Mouse (Mus musculus): ENCODE data around the gene Gnptab. TPM values are rescaled to one million over a fixed set of nuclear protein-coding genes. Genes with fewer than 3 reads are reported as not detected.
A peak's percentile ranks its signal among the peaks of the same experiment; 100 is the strongest.

Gene Gnptab
- polyA plus RNA-seq, 1 experiment from 2014 or later = 12.3 TPM

GRCm38 (mm10) chr10:88403021-88403420 lies 24.1 kb downstream of the Gnptab start:
- WGBS = 93% methylated on average over 4 of the region's 4 CpGs
- ATAC-seq = no peak
- no peak overlapping the region for H3K27ac ChIP-seq (ENCODE audit: low read length)
- H3K4me3 ChIP-seq (ENCODE audit: low read length) = no peak overlapping the region
- no peak overlapping the region for H3K4me2 ChIP-seq (ENCODE audit: low read depth, low read length)
- H3K9me3 ChIP-seq (ENCODE audit: control insufficient read depth, low read length) = no peaks in the 10 kb centered on the region
- no peaks in the 10 kb centered on the region for H3K4me1 ChIP-seq (ENCODE audit: control insufficient read depth, insufficient read depth, low read length)
- no peaks in the 10 kb centered on the region for H3K27me3 ChIP-seq (replicated peaks; ENCODE audit: control insufficient read depth, insufficient read depth, low read length)
- H3K9ac ChIP-seq (ENCODE audit: low read depth, low read length) = no peak overlapping the region
- H3K36me3 ChIP-seq (ENCODE audit: control insufficient read depth, insufficient read depth, low read length) = peaks cover 3% of the 10 kb centered on the region; the same call in 1 of the 2 replicates

GRCm38 (mm10) chr10:88404220-88404619 lies 25.3 kb downstream of the Gnptab start:
- Histone ChIP-seq H3K4me3 (ENCODE audit: low read length) (no peak overlapping the region), H3K27me3 (replicated peaks; ENCODE audit: control insufficient read depth, insufficient read depth, low read length) (no peaks in the 10 kb centered on the region), H3K9me3 (ENCODE audit: control insufficient read depth, low read length) (no peaks in the 10 kb centered on the region), H3K9ac (ENCODE audit: low read depth, low read length) (no peak overlapping the region), H3K36me3 (ENCODE audit: control insufficient read depth, insufficient read depth, low read length) (peaks cover 3% of the 10 kb centered on the region; the same call in 1 of the 2 replicates), H3K27ac (ENCODE audit: low read length) (no peak overlapping the region), H3K4me2 (ENCODE audit: low read depth, low read length) (no peak overlapping the region), H3K4me1 (ENCODE audit: control insufficient read depth, insufficient read depth, low read length) (no peaks in the 10 kb centered on the region)
- no peak for ATAC-seq
- 73% methylated on average over 6 of the region's 6 CpGs for WGBS

DNA sequence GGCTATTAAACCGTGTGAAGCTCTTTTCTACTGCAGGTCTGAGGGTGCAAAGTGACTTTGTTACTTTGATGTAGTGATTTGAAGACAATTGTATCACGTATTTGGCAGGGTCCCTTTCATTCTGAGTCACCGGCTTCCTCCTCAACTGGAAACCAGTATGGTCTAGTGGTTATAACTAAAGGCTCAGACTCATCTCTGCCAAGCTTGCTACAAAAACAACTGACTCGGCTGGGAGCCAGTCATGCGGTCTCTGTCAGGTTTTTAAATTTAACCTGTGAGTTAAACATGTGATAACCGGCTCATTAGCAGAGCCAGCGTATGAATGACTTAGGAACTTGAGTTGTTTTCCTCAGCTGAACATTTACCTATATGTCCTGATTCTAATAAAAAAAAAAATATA lies 26.9 kb downstream of the Gnptab start:
- Histone ChIP-seq H3K4me2 (ENCODE audit: low read depth, low read length) (no peak overlapping the region), H3K27ac (ENCODE audit: low read length) (no peak overlapping the region), H3K27me3 (replicated peaks; ENCODE audit: control insufficient read depth, insufficient read depth, low read length) (no peaks in the 10 kb centered on the region), H3K4me1 (ENCODE audit: control insufficient read depth, insufficient read depth, low read length) (0 out of 2 replicates have a peak, but pooled peaks cover 3% of the 10 kb centered on the region), H3K9ac (ENCODE audit: low read depth, low read length) (no peak overlapping the region), H3K9me3 (ENCODE audit: control insufficient read depth, low read length) (no peaks in the 10 kb centered on the region), H3K36me3 (ENCODE audit: control insufficient read depth, insufficient read depth, low read length) (peaks cover 3% of the 10 kb centered on the region; the same call in 1 of the 2 replicates), H3K4me3 (ENCODE audit: low read length) (no peak overlapping the region)
- 80% methylated on average over 7 of the region's 7 CpGs for WGBS
- ATAC-seq = no peak

GRCm38 (mm10) chr10:88407875-88408631 lies 29.1 kb downstream of the Gnptab start:
- Histone ChIP-seq H3K4me2 (ENCODE audit: low read depth, low read length) (no peak overlapping the region), H3K36me3 (ENCODE audit: control insufficient read depth, insufficient read depth, low read length) (no peaks in the 10 kb centered on the region; the same call in 1 of the 2 replicates), H3K9me3 (ENCODE audit: control insufficient read depth, low read length) (no peaks in the 10 kb centered on the region), H3K4me1 (ENCODE audit: control insufficient read depth, insufficient read depth, low read length) (0 out of 2 replicates have a peak, but pooled peaks cover 7% of the 10 kb centered on the region), H3K27me3 (replicated peaks; ENCODE audit: control insufficient read depth, insufficient read depth, low read length) (no peaks in the 10 kb centered on the region), H3K9ac (ENCODE audit: low read depth, low read length) (no peak overlapping the region), H3K27ac (ENCODE audit: low read length) (no peak overlapping the region), H3K4me3 (ENCODE audit: low read length) (no peak overlapping the region)
- WGBS = 78% methylated on average over 12 of the region's 12 CpGs
- ATAC-seq = peak; percentile 71

GRCm38 (mm10) chr10:88409751-88410150 lies 30.8 kb downstream of the Gnptab start:
- Histone ChIP-seq H3K36me3 (ENCODE audit: control insufficient read depth, insufficient read depth, low read length) (no peaks in the 10 kb centered on the region), H3K4me2 (ENCODE audit: low read depth, low read length) (no peak overlapping the region), H3K4me1 (ENCODE audit: control insufficient read depth, insufficient read depth, low read length) (0 out of 2 replicates have a peak, but pooled peaks cover 7% of the 10 kb centered on the region), H3K27ac (ENCODE audit: low read length) (no peak overlapping the region), H3K4me3 (ENCODE audit: low read length) (no peak overlapping the region), H3K9ac (ENCODE audit: low read depth, low read length) (no peak overlapping the region), H3K27me3 (replicated peaks; ENCODE audit: control insufficient read depth, insufficient read depth, low read length) (no peaks in the 10 kb centered on the region), H3K9me3 (ENCODE audit: control insufficient read depth, low read length) (no peaks in the 10 kb centered on the region)
- WGBS = 68% methylated on average over 2 of the region's 2 CpGs
- ATAC-seq = no peak

- H3K27me3 ChIP-seq (replicated peaks; ENCODE audit: control insufficient read depth, insufficient read depth, low read length) = no peaks in the 10 kb centered on the region
- no peaks in the 10 kb centered on the region for H3K36me3 ChIP-seq (ENCODE audit: control insufficient read depth, insufficient read depth, low read length)
- H3K9ac ChIP-seq (ENCODE audit: low read depth, low read length) = no peak overlapping the region
- 0 out of 2 replicates have a peak, but pooled peaks cover 7% of the 10 kb centered on the region for H3K4me1 ChIP-seq (ENCODE audit: control insufficient read depth, insufficient read depth, low read length)
- no peak overlapping the region for H3K4me3 ChIP-seq (ENCODE audit: low read length)
- 68% methylated on average over 17 of the region's 17 CpGs for WGBS
- no peak for ATAC-seq
- no peaks in the 10 kb centered on the region for H3K9me3 ChIP-seq (ENCODE audit: control insufficient read depth, low read length)
- H3K27ac ChIP-seq (ENCODE audit: low read length) = no peak overlapping the region
- H3K4me2 ChIP-seq (ENCODE audit: low read depth, low read length) = no peak overlapping the region
Observed at GRCm38 (mm10) chr10:88412290-88412995, 33.5 kb downstream of the Gnptab start.

DNA sequence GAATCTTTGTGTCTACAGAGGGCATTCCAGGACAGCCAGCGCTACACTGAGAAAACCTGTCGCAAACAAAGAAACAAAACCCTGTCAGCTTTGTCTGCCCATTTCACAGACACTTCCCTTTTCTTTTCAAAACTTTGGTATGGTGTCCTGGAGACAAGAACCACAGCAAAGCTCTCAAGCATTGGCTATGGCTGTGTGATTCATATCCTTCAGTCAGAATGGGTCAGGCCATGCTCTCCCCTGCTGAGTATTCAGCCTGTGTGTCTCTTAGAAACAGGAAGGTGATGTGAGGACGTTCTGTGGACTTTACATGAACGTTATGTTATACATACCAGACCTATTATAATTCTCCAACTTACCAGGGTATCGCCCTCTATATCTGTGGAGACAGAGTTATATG lies 38.8 kb downstream of the Gnptab start:
- Histone ChIP-seq H3K36me3 (ENCODE audit: control insufficient read depth, insufficient read depth, low read length) (no peaks in the 10 kb centered on the region), H3K4me2 (ENCODE audit: low read depth, low read length) (no peak overlapping the region), H3K27ac (ENCODE audit: low read length) (no peak overlapping the region), H3K9ac (ENCODE audit: low read depth, low read length) (no peak overlapping the region), H3K27me3 (replicated peaks; ENCODE audit: control insufficient read depth, insufficient read depth, low read length) (no peaks in the 10 kb centered on the region), H3K9me3 (ENCODE audit: control insufficient read depth, low read length) (no peaks in the 10 kb centered on the region), H3K4me1 (ENCODE audit: control insufficient read depth, insufficient read depth, low read length) (no peaks in the 10 kb centered on the region), H3K4me3 (ENCODE audit: low read length) (no peak overlapping the region)
- ATAC-seq = no peak
- WGBS = 89% methylated on average over 5 of the region's 5 CpGs

DNA sequence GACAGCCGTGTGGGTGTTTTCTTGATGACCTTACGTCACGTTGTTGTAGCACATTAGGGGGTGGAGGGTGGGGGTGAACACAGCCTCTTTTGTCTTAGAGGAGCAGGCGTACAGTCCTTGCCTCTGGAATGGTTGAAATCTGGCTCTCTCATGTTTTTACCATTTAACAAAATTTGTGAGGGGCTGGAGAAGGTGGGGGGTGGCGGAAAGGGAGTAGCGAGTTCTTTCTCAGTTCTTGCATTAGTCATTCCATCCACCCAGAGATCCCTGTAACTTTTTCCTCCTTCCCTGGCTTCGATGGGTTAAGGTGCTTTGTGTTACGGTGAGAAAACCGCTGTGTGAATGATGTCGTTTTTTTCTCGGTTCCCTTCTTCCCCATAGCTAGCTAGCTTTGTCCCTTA lies 41.2 kb downstream of the Gnptab start:
- WGBS = 78% methylated on average over 11 of the region's 11 CpGs
- H3K4me3 ChIP-seq (ENCODE audit: low read length) = no peak overlapping the region

DNA sequence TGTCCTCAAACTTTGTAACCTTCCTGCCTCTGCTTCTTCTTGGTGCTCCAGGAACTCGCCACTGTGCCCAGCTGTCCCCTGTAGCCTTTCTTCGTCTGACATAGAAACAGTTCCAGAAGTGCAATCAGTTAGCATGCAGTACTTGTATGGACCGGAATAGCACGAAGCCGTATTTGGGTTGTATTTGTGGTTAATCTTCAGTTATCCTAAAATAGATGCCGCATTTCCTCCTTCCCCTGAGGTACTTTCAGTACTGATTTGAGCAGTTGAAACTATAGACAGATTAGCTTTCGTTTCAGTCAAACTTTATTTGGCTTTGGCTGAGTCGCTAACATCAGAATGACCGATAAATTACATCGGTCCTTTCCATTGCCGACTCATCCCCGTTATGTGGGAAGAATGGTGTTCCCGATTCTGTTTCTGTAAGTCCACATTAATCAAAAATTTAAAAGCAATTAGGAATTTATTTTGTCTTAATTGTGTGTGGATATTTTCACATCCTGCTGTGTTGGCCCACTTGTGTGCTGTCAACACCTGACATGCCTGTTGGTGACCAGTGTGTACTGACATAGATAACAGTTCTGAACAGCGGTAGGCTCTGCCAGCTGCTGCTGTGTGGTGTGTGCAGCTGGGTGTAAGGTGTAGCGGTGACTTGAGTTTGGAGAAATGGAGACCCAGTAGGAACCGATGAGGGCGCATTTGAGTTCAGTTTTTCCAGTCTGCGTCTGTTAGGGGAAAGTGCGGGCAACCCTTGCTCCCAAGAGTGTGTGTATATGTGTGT lies 41.9 kb downstream of the Gnptab start:
- WGBS = 91% methylated on average over 19 of the region's 19 CpGs
- H3K4me1 ChIP-seq (ENCODE audit: control insufficient read depth, insufficient read depth, low read length) = no peaks in the 10 kb centered on the region
- no peak overlapping the region for H3K27ac ChIP-seq (ENCODE audit: low read length)
- H3K4me2 ChIP-seq (ENCODE audit: low read depth, low read length) = no peak overlapping the region
- no peaks in the 10 kb centered on the region for H3K27me3 ChIP-seq (replicated peaks; ENCODE audit: control insufficient read depth, insufficient read depth, low read length)
- ATAC-seq = no peak
- H3K36me3 ChIP-seq (ENCODE audit: control insufficient read depth, insufficient read depth, low read length) = no peaks in the 10 kb centered on the region
- no peaks in the 10 kb centered on the region for H3K9me3 ChIP-seq (ENCODE audit: control insufficient read depth, low read length)
- no peak overlapping the region for H3K9ac ChIP-seq (ENCODE audit: low read depth, low read length)
- no peak overlapping the region for H3K4me3 ChIP-seq (ENCODE audit: low read length)

More for the DNA sequence above, 41.2 kb downstream of the Gnptab start:
- no peak overlapping the region for H3K9ac ChIP-seq (ENCODE audit: low read depth, low read length)
- no peaks in the 10 kb centered on the region for H3K9me3 ChIP-seq (ENCODE audit: control insufficient read depth, low read length)
- no peak overlapping the region for H3K4me2 ChIP-seq (ENCODE audit: low read depth, low read length)
- no peaks in the 10 kb centered on the region for H3K27me3 ChIP-seq (replicated peaks; ENCODE audit: control insufficient read depth, insufficient read depth, low read length)
- H3K27ac ChIP-seq (ENCODE audit: low read length) = no peak overlapping the region
- no peaks in the 10 kb centered on the region for H3K36me3 ChIP-seq (ENCODE audit: control insufficient read depth, insufficient read depth, low read length)
- ATAC-seq = no peak
- H3K4me1 ChIP-seq (ENCODE audit: control insufficient read depth, insufficient read depth, low read length) = no peaks in the 10 kb centered on the region

Measured in intestine, embryonic 16.5 days (tissue).